Mouse (Mus musculus) MEL (cell line): ENCODE results near the gene Zcrb1.

Experiments
- CTCF ChIP-seq, 3 experiments: IDR thresholded peaks in 2 of 3; conservative IDR thresholded peaks in 1 of 3; 2 replicates each; pipeline ENCODE4 v1.5.1; 2011 to 2012; ENCODE audit warnings: low read length in 3 of 3, low read depth in 2 of 3, mild to moderate bottlenecking in 2 of 3, improper control_type of control experiment in 1 of 3, inconsistent platforms in 1 of 3, mixed read lengths in 1 of 3, moderate library complexity in 1 of 3; ENCODE audit not compliant: control insufficient read depth in 1 of 3, insufficient read depth in 1 of 3, poor library complexity in 1 of 3, severe bottlenecking in 1 of 3
- USF1 ChIP-seq: IDR thresholded peaks from 2 replicates; pipeline ENCODE4 v1.6.1; 2014; ENCODE audit warnings: low read depth, mild to moderate bottlenecking, inconsistent platforms, low read length, improper control_type of control experiment, moderate library complexity

DNA sequence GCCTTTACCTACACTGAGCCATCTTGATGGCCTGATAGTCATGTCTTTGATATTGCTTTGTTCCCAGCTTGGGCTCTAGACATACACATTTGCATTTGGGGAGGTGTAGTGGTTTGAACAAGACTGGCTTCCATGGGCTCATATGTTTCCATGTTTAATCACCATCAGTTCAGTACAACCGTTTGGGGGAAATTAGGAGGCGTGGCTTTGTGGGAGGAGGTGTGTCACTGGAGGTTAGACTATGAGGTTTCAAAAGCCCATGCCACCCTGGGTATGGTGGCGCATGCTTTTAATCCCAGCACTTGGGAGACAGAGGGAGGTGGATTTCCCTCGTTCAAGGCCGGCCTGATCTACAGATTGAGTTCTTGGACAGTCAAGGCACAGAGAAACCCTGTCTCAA, 22.4 kb downstream of the Zcrb1 start:
- TF ChIP-seq CTCF (IDR thresholded peaks at IDR 0.05 in 2 of 3, conservative IDR thresholded peaks at IDR 0.05 in 1 of 3; ENCODE audit: control insufficient read depth in 1 of 3, insufficient read depth in 1 of 3, low read depth in 2 of 3, low read length in 3 of 3, poor library complexity in 1 of 3, severe bottlenecking in 1 of 3), result no peak
- TF ChIP-seq USF1, result no peak
